Mouse (Mus musculus) stomach, embryonic 14.5 days (tissue): ENCODE measurements around the gene B4galt1. TPM values are rescaled to one million over a fixed set of nuclear protein-coding genes. Genes with fewer than 3 reads are reported as not detected.

Experiments
- ATAC-seq: fragments of 200-750 bp; cut with Nextera tagmentation; 2 replicates; pipeline ENCODE4 v1.8.0; 2017; ENCODE audit warnings: low read depth, moderate TSS enrichment; ENCODE audit not compliant: insufficient number of reproducible peaks, insufficient read depth, low FRiP score
- H3K27ac ChIP-seq: fragments of 300-500 bp; sonication (generic); 2 replicates; pipeline ENCODE4 v1.5.1; 2014; ENCODE audit warnings: mild to moderate bottlenecking, low read length, moderate library complexity, mixed read lengths
- H3K27me3 ChIP-seq: fragments of 300-500 bp; sonication (generic); 2 replicates; pipeline ENCODE4 v1.6.1; 2014; ENCODE audit warnings: low read length, control low read depth, mixed read lengths; ENCODE audit not compliant: control insufficient read depth, insufficient read depth
- H3K36me3 ChIP-seq: fragments of 300-500 bp; sonication (generic); 2 replicates; pipeline ENCODE4 v1.6.1; 2014; ENCODE audit warnings: mild to moderate bottlenecking, control low read depth, low read length, moderate library complexity, mixed read lengths; ENCODE audit not compliant: control insufficient read depth, insufficient read depth
- H3K4me1 ChIP-seq: fragments of 300-500 bp; sonication (generic); 2 replicates; pipeline ENCODE4 v1.6.1; 2014; ENCODE audit warnings: low read length, control low read depth, mixed read lengths; ENCODE audit not compliant: control insufficient read depth, insufficient read depth
- H3K4me2 ChIP-seq: fragments of 300-500 bp; sonication (generic); replicated peaks from 2 replicates; pipeline ENCODE4 v1.6.1; 2014; ENCODE audit warnings: low read depth, low read length, control low read depth
- H3K4me3 ChIP-seq: fragments of 300-500 bp; sonication (generic); 2 replicates; pipeline ENCODE4 v1.5.1; 2014; ENCODE audit warnings: low read depth, low read length, control low read depth
- H3K9ac ChIP-seq: fragments of 300-500 bp; sonication (generic); replicated peaks from 2 replicates; pipeline ENCODE4 v1.6.1; 2014; ENCODE audit warnings: low read depth, mild to moderate bottlenecking, control low read depth, low read length, moderate library complexity, mixed read lengths
- H3K9me3 ChIP-seq: fragments of 300-500 bp; sonication (generic); 2 replicates; pipeline ENCODE4 v1.6.1; 2016; ENCODE audit warnings: low read depth, low read length, control low read depth; ENCODE audit not compliant: control insufficient read depth
- WGBS: fragments of 180-500 bp; shearing (Covaris S2); extraction: QIAGEN DNeasy Blood & Tissue Kit; methylation state at CpG from one replicate; pipeline ENCODE4 v1.1.7; 2014; 5-methylcytosine and 5-hydroxymethylcytosine counted together
- polyA plus RNA-seq: library from polyadenylated mRNA; unstranded; fragments of >200 nt; fragmentation: Nextera tagmentation; extraction: Ambion mirVana; gene quantifications from 2 replicates; pipeline ENCODE4 v1.2.1, GENCODE M21; 2014

Gene B4galt1
- polyA plus RNA-seq, 1 experiment from 2014 or later: 55.6 TPM

DNA sequence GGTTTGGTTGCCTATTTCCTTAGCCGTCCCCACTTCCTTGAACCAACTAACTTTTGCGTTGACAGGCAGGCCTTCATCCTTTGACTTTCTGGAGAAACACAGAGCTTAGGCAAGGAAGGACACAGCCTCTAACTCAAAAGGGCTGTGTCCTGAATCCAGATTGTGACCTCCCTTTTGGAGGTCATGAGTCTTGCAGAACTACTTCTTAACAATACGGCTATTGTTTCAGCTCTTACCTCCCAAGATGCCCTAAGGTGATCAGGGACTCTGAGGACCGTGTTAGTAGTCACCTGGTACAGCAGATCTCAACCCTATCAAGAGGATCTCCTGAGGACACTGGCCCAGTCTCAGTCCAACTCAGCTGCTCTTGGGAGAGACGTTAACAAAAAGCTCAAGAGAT is 28.7 kb downstream of the B4galt1 start:
- H3K27me3 ChIP-seq: no peaks in the 10 kb centered on the region
- no peak overlapping the region for H3K9ac ChIP-seq
- H3K36me3 ChIP-seq: peaks cover 15% of the 10 kb centered on the region; the same call in 1 of the 2 replicates
- no peak for ATAC-seq
- H3K9me3 ChIP-seq: no peaks in the 10 kb centered on the region
- no peak overlapping the region for H3K4me2 ChIP-seq
- H3K4me3 ChIP-seq: no peak overlapping the region
- WGBS: 74% methylated on average over 5 of the region's 5 CpGs
- no peaks in the 10 kb centered on the region for H3K4me1 ChIP-seq
- H3K27ac ChIP-seq: no peak overlapping the region

- peaks cover 15% of the 10 kb centered on the region; the same call in 1 of the 2 replicates for H3K36me3 ChIP-seq
- no peak overlapping the region for H3K9ac ChIP-seq
- no peaks in the 10 kb centered on the region for H3K9me3 ChIP-seq
- no peak overlapping the region for H3K4me3 ChIP-seq
- H3K4me1 ChIP-seq: no peaks in the 10 kb centered on the region
- H3K4me2 ChIP-seq: no peak overlapping the region
- H3K27ac ChIP-seq: no peak overlapping the region
- no peaks in the 10 kb centered on the region for H3K27me3 ChIP-seq
- WGBS: 88% methylated on average over 7 of the region's 7 CpGs
- ATAC-seq: no peak
These were observed 29.3 kb downstream of the B4galt1 start for GRCm38 (mm10) chr4:40824505-40824904.

DNA sequence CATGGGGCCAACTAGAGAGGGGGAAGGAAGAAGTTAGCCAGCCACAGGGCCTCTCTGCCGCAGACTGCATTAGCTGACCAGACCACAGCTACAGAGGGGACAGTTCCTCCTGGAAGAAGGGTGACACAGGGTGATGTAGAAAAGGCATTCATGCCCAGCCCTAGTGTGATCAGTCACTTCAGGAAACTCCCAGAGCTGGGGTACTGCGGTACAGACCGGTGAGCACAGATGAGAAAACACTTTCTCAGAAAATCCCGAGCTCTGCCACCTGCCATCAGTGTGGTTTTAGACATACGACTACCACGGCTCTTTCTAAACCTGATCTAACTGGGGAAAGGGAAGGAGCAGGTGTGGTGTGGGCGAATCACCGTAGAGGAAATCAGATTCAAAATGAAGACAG is 30.1 kb downstream of the B4galt1 start:
- Histone ChIP-seq H3K9me3 (no peaks in the 10 kb centered on the region), H3K4me2 (no peak overlapping the region), H3K36me3 (peaks cover 15% of the 10 kb centered on the region; the same call in 1 of the 2 replicates), H3K4me1 (no peaks in the 10 kb centered on the region), H3K4me3 (no peak overlapping the region), H3K27me3 (no peaks in the 10 kb centered on the region), H3K9ac (no peak overlapping the region), H3K27ac (no peak overlapping the region)
- no peak for ATAC-seq
- 84% methylated on average over 8 of the region's 8 CpGs for WGBS

DNA sequence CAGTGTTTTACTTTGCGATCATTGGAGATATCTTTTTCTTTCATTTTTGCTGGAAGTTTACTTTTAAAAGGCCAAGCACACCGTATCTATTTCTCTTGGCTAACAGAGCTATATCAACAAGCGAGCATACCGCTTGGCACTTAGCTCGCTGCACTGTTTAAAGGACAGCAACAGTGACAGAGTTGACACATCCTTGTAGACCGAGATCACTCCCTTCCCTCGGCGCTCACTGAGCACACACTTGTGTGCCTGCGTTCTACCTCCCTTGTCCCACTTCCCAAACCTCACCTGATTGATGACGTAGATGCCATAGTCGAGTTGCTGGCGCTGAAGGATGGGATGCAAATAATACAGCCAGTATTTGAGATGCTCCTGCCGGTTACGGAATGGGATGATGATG is 30.7 kb downstream of the B4galt1 start:
- no peaks in the 10 kb centered on the region for H3K9me3 ChIP-seq
- H3K4me2 ChIP-seq: no peak overlapping the region
- ATAC-seq: no peak
- H3K27me3 ChIP-seq: no peaks in the 10 kb centered on the region
- H3K4me3 ChIP-seq: no peak overlapping the region
- H3K27ac ChIP-seq: no peak overlapping the region
- H3K9ac ChIP-seq: no peak overlapping the region
- 69% methylated on average over 14 of the region's 14 CpGs for WGBS
- peaks cover 16% of the 10 kb centered on the region; the same call in 1 of the 2 replicates for H3K36me3 ChIP-seq
- H3K4me1 ChIP-seq: no peaks in the 10 kb centered on the region

DNA sequence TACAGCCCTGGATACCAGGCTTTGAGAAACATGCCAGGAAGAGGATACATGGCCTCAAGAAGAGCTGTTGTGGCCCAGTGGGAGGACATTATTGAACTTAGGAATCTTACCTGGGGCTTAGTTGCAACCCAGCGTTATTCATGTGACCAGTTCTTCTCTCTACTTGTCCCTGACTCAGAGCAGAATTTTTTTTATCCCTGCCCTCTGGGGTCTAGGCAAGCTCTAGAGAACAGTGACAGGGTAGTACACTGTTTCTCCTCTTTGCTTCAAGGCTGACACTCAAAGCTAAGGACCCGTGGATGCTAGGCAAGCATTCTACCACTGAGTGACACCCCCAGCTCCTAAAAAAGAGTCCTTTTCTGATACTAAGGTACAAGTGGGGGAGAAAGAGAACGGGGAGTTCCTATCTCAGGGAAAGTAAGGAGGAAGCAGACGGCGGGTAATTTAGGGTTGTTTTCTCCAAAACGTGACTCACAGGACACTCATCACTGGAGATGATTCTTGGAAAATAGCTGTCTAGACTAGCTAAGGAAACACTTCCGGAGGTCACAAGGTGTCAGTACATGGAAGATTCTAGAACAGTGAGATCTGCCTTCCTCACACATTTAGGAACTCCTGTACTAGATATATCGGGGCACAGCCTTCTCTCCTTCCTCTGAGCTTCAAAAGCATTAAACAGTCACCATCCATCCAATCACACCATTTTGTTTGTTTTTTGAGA is 32.3 kb downstream of the B4galt1 start:
- Histone ChIP-seq H3K4me2 (no peak overlapping the region), H3K27me3 (no peaks in the 10 kb centered on the region), H3K9me3 (no peaks in the 10 kb centered on the region), H3K36me3 (peaks cover 18% of the 10 kb centered on the region; the same call in 1 of the 2 replicates), H3K4me1 (no peaks in the 10 kb centered on the region), H3K9ac (no peak overlapping the region), H3K27ac (no peak overlapping the region), H3K4me3 (no peak overlapping the region)
- no peak for ATAC-seq
- 84% methylated on average over 8 of the region's 8 CpGs for WGBS

- Histone ChIP-seq H3K27me3 (no peaks in the 10 kb centered on the region), H3K27ac (no peak overlapping the region), H3K36me3 (peaks cover 18% of the 10 kb centered on the region; the same call in 1 of the 2 replicates), H3K4me3 (no peak overlapping the region), H3K4me2 (no peak overlapping the region), H3K4me1 (peaks cover 4% of the 10 kb centered on the region; the same call in 1 of the 2 replicates), H3K9me3 (no peaks in the 10 kb centered on the region), H3K9ac (no peak overlapping the region)
- no peak for ATAC-seq
- 90% methylated on average over 1 of the region's 1 CpGs for WGBS
These were observed 32.9 kb downstream of the B4galt1 start for GRCm38 (mm10) chr4:40820903-40821302.

DNA sequence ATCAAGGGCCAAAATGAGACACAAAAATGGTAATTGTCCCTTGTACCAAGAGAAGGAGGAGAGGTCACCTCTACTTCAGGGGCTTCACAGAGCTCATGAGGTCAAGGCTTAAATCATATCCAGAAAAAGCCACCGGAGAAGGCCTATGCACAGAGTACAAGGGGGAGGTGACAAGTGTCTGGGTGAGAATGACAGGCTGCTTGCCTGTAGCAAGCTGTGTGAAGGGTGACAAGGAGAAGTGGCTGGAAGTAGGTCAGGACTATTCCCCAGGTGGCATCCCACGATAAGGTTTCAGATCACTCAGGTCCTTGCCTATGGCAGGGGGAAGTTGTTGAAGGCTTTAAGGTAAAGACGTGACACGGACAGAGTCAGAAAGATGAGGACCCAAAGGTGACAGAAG is 33.8 kb downstream of the B4galt1 start:
- peaks cover 5% of the 10 kb centered on the region; the same call in 1 of the 2 replicates for H3K4me1 ChIP-seq
- 90% methylated on average over 4 of the region's 4 CpGs for WGBS

DNA sequence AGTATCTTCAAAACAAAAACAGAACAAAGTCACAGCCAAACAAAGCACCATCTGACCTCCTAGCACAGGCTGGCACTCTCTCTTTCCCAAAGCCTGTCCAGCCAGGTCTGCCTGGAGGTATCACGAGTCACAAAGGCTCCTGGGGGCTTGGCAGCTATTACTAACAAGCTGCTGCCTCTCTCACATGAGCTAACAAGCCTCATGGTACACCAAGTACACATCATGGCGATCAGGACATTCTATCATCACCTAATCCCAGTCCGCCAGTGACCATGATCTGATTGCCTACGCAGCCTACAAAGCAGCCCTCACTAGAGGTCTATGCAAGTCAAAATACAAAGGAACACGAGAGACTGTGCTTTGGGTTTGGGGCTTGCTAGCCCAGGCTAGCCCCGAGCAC is 34.7 kb downstream of the B4galt1 start:
- no peak for ATAC-seq
- 95% methylated on average over 6 of the region's 6 CpGs for WGBS
- no peak overlapping the region for H3K9ac ChIP-seq
- H3K27me3 ChIP-seq: no peaks in the 10 kb centered on the region
- no peak overlapping the region for H3K4me3 ChIP-seq
- H3K36me3 ChIP-seq: peaks cover 23% of the 10 kb centered on the region; the same call in 1 of the 2 replicates
- no peaks in the 10 kb centered on the region for H3K9me3 ChIP-seq
- H3K4me2 ChIP-seq: no peak overlapping the region
- peaks cover 5% of the 10 kb centered on the region; the same call in 1 of the 2 replicates for H3K4me1 ChIP-seq
- H3K27ac ChIP-seq: no peak overlapping the region

More for the DNA sequence above, 33.8 kb downstream of the B4galt1 start:
- Histone ChIP-seq H3K4me3 (no peak overlapping the region), H3K27me3 (no peaks in the 10 kb centered on the region), H3K27ac (no peak overlapping the region), H3K9me3 (no peaks in the 10 kb centered on the region), H3K4me2 (no peak overlapping the region), H3K36me3 (peaks cover 22% of the 10 kb centered on the region; the same call in 1 of the 2 replicates), H3K9ac (no peak overlapping the region)
- ATAC-seq: no peak
